Mouse (Mus musculus): ENCODE results near the gene Ier2. TPM values are rescaled to one million over a fixed set of nuclear protein-coding genes. Genes with fewer than 3 reads are reported as not detected.
A peak's percentile ranks its signal among the peaks of the same experiment; 100 is the strongest.
"Not testable (repeated sequence)": the region's sequence is repeated elsewhere in the genome, so short reads cannot be mapped to it uniquely, and the experiment has no call there.

Ier2 gene
- polyA plus RNA-seq, 1 experiment from 2014 or later: 103 TPM

- Histone ChIP-seq H3K27ac (peak overlapping the region; percentile 89), H3K4me1 (peaks cover 48% of the 10 kb centered on the region), H3K4me3 (peak overlapping the region; percentile 99), H3K36me3 (peaks cover 34% of the 10 kb centered on the region), H3K27me3 (ENCODE audit: insufficient read depth, poor library complexity, severe bottlenecking) (no peaks in the 10 kb centered on the region), H3K9me3 (no peaks in the 10 kb centered on the region)
- under 1% methylated on average over 47 of the region's 47 CpGs for WGBS
- DNase-seq (ENCODE audit: low spot score): peak; percentile 95
These were observed 26.7 kb upstream of the Ier2 start for GRCm38 (mm10) chr8:84689091-84689915.

- Histone ChIP-seq H3K27ac (peak within 1 kb of the TSS; percentile 100), H3K4me1 (peaks cover 61% of the 10 kb centered on the region), H3K9me3 (no peaks in the 10 kb centered on the region), H3K27me3 (ENCODE audit: insufficient read depth, poor library complexity, severe bottlenecking) (no peaks in the 10 kb centered on the region), H3K4me3 (peak within 1 kb of the TSS; percentile 99), H3K36me3 (peaks cover 32% of the 10 kb centered on the region)
- DNase-seq (ENCODE audit: low spot score): peak; percentile 94
- WGBS: under 1% methylated on average over 36 of the region's 37 CpGs
These were observed 25.1 kb upstream of the Ier2 start, which contains the start of gene Nacc1 for GRCm38 (mm10) chr8:84687705-84688100. TSS of gene Nacc1 (minus strand) at chr8:84687862.

- no peaks in the 10 kb centered on the region for H3K27me3 ChIP-seq (ENCODE audit: insufficient read depth, poor library complexity, severe bottlenecking)
- H3K36me3 ChIP-seq: peaks cover 32% of the 10 kb centered on the region
- peak overlapping the region; percentile 99 for H3K4me3 ChIP-seq
- 1% methylated on average over 61 of the region's 62 CpGs for WGBS
- H3K27ac ChIP-seq: peak overlapping the region; percentile 100
- DNase-seq (ENCODE audit: low spot score): peak; percentile 87
- peaks cover 66% of the 10 kb centered on the region for H3K4me1 ChIP-seq
- H3K9me3 ChIP-seq: no peaks in the 10 kb centered on the region
These were observed 24.5 kb upstream of the Ier2 start for GRCm38 (mm10) chr8:84687003-84687704.

- Histone ChIP-seq H3K36me3 (peaks cover 33% of the 10 kb centered on the region), H3K27me3 (ENCODE audit: insufficient read depth, poor library complexity, severe bottlenecking) (no peaks in the 10 kb centered on the region), H3K27ac (peak within 1 kb of the TSS; percentile 100), H3K4me1 (peaks cover 73% of the 10 kb centered on the region), H3K9me3 (no peaks in the 10 kb centered on the region), H3K4me3 (peak within 1 kb of the TSS; percentile 99)
- 13% methylated on average over 20 of the region's 20 CpGs for WGBS
- peak; percentile 77 for DNase-seq (ENCODE audit: low spot score)
These were observed 23.7 kb upstream of the Ier2 start, which contains the start of gene Trmt1 for GRCm38 (mm10) chr8:84686191-84687002. TSS of gene Trmt1 (plus strand) at chr8:84686307.

- H3K4me1 ChIP-seq: peaks cover 64% of the 10 kb centered on the region
- H3K4me3 ChIP-seq: no peak overlapping the region; the same call in 1 of the 2 replicates
- WGBS: 70% methylated on average over 3 of the region's 3 CpGs
- H3K27ac ChIP-seq: no peak overlapping the region
- no peaks in the 10 kb centered on the region for H3K9me3 ChIP-seq
- no peaks in the 10 kb centered on the region for H3K27me3 ChIP-seq (ENCODE audit: insufficient read depth, poor library complexity, severe bottlenecking)
- DNase-seq (ENCODE audit: low spot score): no peak
- H3K36me3 ChIP-seq: peaks cover 29% of the 10 kb centered on the region
These were observed 21.9 kb upstream of the Ier2 start for GRCm38 (mm10) chr8:84684537-84684936.

GRCm38 (mm10) chr8:84682257-84682656 is 19.6 kb upstream of the Ier2 start:
- Histone ChIP-seq H3K4me3 (no peak overlapping the region), H3K9me3 (no peaks in the 10 kb centered on the region), H3K27ac (no peak overlapping the region), H3K27me3 (ENCODE audit: insufficient read depth, poor library complexity, severe bottlenecking) (no peaks in the 10 kb centered on the region), H3K4me1 (peaks cover 51% of the 10 kb centered on the region), H3K36me3 (peaks cover 36% of the 10 kb centered on the region)
- no peak for DNase-seq (ENCODE audit: low spot score)
- WGBS: 76% methylated on average over 2 of the region's 2 CpGs

- Histone ChIP-seq H3K36me3 (peaks cover 42% of the 10 kb centered on the region), H3K27ac (no peak overlapping the region), H3K4me1 (peaks cover 51% of the 10 kb centered on the region), H3K4me3 (no peak overlapping the region), H3K27me3 (ENCODE audit: insufficient read depth, poor library complexity, severe bottlenecking) (no peaks in the 10 kb centered on the region), H3K9me3 (no peaks in the 10 kb centered on the region)
- no peak for DNase-seq (ENCODE audit: low spot score)
- 87% methylated on average over 2 of the region's 2 CpGs for WGBS
These were observed 18.8 kb upstream of the Ier2 start for GRCm38 (mm10) chr8:84681476-84681875.

- H3K27ac ChIP-seq: no peak overlapping the region
- peaks cover 14% of the 10 kb centered on the region for H3K4me1 ChIP-seq
- H3K4me3 ChIP-seq: no peak overlapping the region
- no peak for DNase-seq (ENCODE audit: low spot score)
- no peaks in the 10 kb centered on the region for H3K27me3 ChIP-seq (ENCODE audit: insufficient read depth, poor library complexity, severe bottlenecking)
- no peaks in the 10 kb centered on the region for H3K9me3 ChIP-seq
- H3K36me3 ChIP-seq: peaks cover 67% of the 10 kb centered on the region
- 86% methylated on average over 5 of the region's 5 CpGs for WGBS
These were observed 14.7 kb upstream of the Ier2 start for GRCm38 (mm10) chr8:84677305-84677704.

- H3K27me3 ChIP-seq (ENCODE audit: insufficient read depth, poor library complexity, severe bottlenecking); H3K4me1 ChIP-seq; H3K4me3 ChIP-seq; DNase-seq (ENCODE audit: low spot score); H3K27ac ChIP-seq; H3K9me3 ChIP-seq: not testable (repeated sequence)
- 90% methylated on average over 5 of the region's 5 CpGs for WGBS
- peaks cover 63% of the 10 kb centered on the region for H3K36me3 ChIP-seq
These were observed 7.8 kb upstream of the Ier2 start for GRCm38 (mm10) chr8:84670295-84671006.

GRCm38 (mm10) chr8:84668731-84669485 is 6.3 kb upstream of the Ier2 start:
- 79% methylated on average over 6 of the region's 6 CpGs for WGBS
- Histone ChIP-seq H3K4me3 (no peak overlapping the region), H3K36me3 (peaks cover 48% of the 10 kb centered on the region), H3K9me3 (no peaks in the 10 kb centered on the region), H3K27me3 (ENCODE audit: insufficient read depth, poor library complexity, severe bottlenecking) (no peaks in the 10 kb centered on the region), H3K27ac (no peak overlapping the region), H3K4me1 (peaks cover 12% of the 10 kb centered on the region)
- no peak for DNase-seq (ENCODE audit: low spot score)

GRCm38 (mm10) chr8:84668081-84668480 is 5.4 kb upstream of the Ier2 start:
- H3K27ac ChIP-seq: no peak overlapping the region
- peaks cover 40% of the 10 kb centered on the region for H3K36me3 ChIP-seq
- 62% methylated on average over 1 of the region's 1 CpGs for WGBS
- no peak for DNase-seq (ENCODE audit: low spot score)
- H3K27me3 ChIP-seq (ENCODE audit: insufficient read depth, poor library complexity, severe bottlenecking): no peaks in the 10 kb centered on the region
- no peak overlapping the region for H3K4me3 ChIP-seq
- no peaks in the 10 kb centered on the region for H3K9me3 ChIP-seq
- peaks cover 19% of the 10 kb centered on the region for H3K4me1 ChIP-seq

All from heart, embryonic 10.5 days (tissue).